Mouse (Mus musculus): ENCODE results near the gene Pcca.

The Pcca gene

GRCm38 (mm10) chr14:122642432-122642831, 108.3 kb downstream of the Pcca start:
- no peak for DNase-seq (ENCODE audit: low spot score)

DNA sequence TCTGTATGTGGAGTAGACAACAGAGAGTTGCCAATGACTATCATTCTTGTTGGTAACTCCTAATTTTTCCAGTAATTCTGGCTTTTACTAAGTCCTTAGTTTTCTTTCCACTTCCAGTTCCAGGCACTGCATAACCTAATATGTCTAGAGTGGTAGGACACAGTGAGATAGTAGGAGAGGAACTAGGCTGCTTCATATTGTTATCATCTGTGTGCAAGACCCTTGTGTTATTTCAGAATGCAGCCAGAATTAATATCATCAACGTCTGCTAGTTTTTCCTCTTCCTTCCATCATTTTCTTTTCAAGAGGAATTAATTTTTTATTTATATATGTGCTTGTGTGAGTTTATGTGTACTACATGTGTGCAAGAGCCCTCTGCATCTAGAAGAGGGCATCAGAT, 114.1 kb downstream of the Pcca start:
- no peak for DNase-seq (ENCODE audit: low spot score)

GRCm38 (mm10) chr14:122649336-122649950, 115.3 kb downstream of the Pcca start:
- DNase-seq (ENCODE audit: low spot score), result no peak

DNA sequence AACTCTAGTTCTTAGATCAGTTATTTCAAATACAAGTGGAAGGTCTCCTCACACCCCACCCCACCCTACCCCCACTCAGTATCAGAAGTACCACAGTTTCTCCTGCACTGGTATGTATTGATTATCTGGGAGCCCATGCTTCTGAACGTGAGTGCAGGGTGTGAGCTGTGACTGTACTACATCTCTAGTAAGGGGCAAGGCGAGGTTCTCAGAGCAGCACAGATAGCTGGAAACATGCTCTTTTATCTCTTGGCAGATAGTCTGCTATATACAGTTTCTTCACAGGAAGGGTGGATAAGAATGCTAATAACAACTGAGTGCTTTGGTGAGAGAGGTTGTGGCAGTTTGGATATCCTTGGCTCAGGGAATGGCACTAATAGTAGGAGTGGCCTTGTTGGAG, 117.6 kb downstream of the Pcca start:
- no peak for DNase-seq (ENCODE audit: low spot score)

- no peak for DNase-seq (ENCODE audit: low spot score)
Observed at GRCm38 (mm10) chr14:122675661-122676060, 141.5 kb downstream of the Pcca start.

GRCm38 (mm10) chr14:122683645-122684044, 149.5 kb downstream of the Pcca start:
- no peak for DNase-seq (ENCODE audit: low spot score)

DNA sequence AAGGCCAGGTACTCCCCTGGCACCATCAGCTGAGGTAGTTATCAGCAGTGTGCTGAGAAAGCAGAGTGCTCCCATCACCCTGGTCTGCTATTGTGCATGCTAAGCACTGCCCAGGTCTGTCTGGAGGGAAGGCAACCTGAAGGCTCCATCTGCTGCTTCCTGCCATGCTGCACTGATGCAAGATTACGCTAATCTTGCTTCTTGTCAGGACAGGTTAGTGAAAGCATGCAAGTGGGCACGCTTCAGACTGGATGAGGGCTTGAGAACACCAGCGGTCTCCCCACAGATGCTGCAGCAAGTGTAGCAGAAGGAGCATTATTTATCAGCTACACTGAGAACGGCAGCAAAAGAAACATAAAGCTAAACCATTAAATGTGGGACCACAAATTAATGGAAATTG, 150.1 kb downstream of the Pcca start:
- no peak for DNase-seq (ENCODE audit: low spot score)

GRCm38 (mm10) chr14:122684811-122685210, 150.7 kb downstream of the Pcca start:
- no peak for DNase-seq (ENCODE audit: low spot score)

GRCm38 (mm10) chr14:122687398-122687797, 153.3 kb downstream of the Pcca start:
- DNase-seq (ENCODE audit: low spot score), result no peak

DNA sequence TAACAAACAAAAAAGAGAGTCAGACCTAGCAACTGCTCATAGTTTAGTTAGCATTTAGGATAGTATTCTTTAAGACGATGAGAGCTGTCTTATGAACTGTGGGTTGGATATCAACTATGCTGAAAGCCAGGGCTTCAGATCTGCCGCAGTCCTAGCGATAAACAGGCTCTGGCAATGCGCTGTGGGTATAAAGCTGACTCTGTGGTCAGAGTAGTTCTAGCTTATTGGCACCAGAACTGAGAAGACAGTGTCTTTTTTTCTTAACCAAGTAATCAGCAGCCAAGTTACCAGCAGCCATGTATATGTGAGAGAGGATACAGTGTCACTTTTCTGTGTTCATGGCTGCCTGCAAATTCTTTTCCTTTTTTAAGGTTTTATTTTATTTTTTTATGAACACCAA, 154.3 kb downstream of the Pcca start:
- no peak for DNase-seq (ENCODE audit: low spot score)

DNA sequence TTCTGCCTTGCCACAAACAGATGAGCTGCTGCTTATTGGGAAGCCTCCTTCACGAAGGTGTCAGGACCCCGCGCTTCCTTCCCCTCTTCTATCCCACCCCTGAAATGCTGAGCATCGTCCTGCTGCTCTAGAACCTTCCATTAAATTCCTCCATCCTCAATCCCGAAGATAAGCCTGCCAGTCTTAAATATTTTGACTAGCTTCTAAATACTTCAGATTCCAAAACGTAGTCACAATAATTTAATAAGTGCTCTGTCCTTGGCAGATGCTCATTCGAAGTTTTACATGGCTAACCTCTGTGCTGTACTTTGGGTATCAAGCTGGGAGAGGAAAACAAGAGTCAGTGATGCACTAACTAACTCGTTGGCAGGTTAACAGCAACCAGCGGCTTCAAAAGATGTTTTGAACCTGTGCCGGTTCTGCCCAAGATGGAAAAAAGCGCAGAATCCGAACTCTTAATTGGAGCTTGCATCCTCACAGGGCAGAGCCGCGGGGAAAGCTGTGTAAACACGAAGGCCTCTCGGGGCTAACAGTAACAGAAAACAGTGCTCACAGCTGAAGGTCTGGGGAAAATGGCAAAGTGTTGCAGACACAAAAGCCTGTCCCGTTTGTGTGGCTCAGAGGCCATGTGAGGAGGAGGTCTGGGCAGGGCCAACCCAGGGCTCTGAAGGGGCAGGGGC, 155.2 kb downstream of the Pcca start:
- no peak for DNase-seq (ENCODE audit: low spot score)

GRCm38 (mm10) chr14:122691555-122691954, 157.4 kb downstream of the Pcca start:
- no peak for DNase-seq (ENCODE audit: low spot score)

- no peak for DNase-seq (ENCODE audit: low spot score)
Observed at GRCm38 (mm10) chr14:122700333-122700732, 166.2 kb downstream of the Pcca start.

DNA sequence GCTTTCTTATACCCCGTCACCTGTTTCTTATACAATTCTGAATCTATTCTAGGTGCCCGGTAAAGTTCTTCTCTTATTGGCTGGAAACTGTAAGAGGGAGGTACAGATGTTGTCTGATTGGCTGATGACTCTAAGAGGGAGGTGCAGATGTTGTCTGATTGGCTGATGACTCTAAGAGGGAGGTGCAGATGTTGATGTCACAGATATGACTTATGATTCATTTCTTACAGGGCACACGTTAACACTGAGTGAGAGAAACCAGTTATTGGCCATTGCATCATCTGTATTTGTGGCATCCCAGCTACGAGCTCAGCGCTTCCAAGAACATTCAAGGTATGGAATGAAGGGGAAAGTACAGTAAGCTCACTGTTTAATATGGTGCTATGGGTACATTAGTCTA, 179.7 kb downstream of the Pcca start:
- DNase-seq (ENCODE audit: low spot score), result no peak

- DNase-seq (ENCODE audit: low spot score), result no peak
Observed at GRCm38 (mm10) chr14:122714911-122715310, 180.8 kb downstream of the Pcca start.

DNA sequence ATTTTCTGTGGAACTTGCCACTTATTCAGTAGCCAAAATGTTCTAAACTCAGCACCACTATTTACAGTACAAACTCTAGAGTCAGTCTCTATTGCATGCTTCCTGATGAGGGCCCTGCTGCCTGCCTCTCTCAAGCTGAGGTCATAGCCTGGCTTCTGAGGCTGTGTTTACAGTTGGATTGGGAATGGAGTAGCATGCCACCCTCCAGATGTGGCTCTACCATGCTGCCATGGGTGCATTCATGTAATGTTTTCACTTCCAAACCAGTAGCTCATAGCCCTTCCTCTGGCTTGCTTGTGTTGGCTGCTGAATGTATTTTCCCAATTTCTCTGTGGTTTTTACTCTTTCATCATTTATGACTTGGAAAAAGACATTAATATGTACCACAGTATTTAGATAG, 181.9 kb downstream of the Pcca start:
- DNase-seq (ENCODE audit: low spot score), result no peak

DNA sequence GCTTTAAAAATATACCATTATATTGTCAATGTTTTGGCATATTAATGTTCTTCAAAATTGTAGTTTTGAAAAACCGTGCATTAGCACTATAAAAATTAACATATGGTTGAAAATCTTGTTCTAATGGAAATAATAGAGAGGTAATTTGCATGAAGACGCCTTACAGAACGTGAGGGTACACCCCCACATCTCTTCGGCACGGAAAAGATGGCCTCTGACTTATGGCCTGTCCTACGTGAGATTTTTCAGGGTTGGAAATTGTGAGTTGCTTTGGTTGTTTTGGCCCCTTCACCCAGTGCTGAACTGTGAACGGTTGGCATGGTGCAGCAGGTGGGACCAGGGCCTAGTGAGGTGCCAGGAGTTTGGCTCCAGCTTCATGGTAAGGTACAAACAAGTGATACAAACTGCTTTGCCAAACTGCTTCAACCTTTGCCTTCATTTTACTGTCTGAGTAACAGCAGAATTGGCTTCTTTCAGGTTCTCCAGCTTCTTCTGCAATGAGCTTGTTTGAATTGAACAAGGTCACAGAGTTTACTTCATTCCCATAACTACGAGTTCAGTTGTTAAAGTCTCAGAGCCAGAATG, 185.5 kb downstream of the Pcca start:
- no peak for DNase-seq (ENCODE audit: low spot score)

DNA sequence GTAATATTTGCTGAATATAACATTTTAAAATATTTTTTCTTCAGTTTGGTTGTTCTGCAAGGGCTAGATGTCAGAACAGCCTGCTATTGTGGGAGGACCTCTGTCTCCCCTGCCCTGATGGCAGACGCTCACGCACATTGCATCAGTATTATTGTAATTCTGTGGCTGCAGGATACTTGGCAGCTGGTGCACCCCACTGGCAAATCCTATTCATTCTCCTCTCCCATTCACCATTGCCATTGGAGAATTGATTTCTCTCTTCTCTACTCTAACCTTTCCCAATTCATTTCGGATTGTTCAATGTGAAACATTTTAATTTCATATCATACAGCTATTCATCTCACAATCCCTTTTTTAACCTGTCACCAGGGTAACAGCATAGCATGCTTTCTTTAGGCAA, 186.9 kb downstream of the Pcca start:
- DNase-seq (ENCODE audit: low spot score), result no peak

GRCm38 (mm10) chr14:122721750-122722149, 187.6 kb downstream of the Pcca start:
- no peak for DNase-seq (ENCODE audit: low spot score)

DNA sequence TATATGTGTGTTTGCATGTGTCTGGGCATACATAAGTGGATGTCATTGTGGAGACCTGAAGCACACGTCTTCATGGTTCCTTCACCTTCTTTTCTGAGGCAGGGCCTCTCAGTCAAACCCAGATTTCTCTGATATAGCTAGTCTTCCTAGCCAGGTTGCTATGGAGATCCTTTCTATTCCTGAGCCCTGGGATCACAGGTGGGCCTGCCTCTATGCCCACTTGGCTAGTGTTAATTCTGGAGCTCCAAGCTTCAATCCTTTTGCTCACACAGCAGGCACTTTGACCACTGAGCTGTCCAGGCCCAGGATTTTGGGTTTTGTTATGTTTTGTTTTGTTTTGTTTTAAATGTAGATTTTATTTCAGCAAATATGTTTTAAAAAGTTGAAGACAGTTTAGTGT, 192.3 kb downstream of the Pcca start:
- no peak for DNase-seq (ENCODE audit: low spot score)

DNA sequence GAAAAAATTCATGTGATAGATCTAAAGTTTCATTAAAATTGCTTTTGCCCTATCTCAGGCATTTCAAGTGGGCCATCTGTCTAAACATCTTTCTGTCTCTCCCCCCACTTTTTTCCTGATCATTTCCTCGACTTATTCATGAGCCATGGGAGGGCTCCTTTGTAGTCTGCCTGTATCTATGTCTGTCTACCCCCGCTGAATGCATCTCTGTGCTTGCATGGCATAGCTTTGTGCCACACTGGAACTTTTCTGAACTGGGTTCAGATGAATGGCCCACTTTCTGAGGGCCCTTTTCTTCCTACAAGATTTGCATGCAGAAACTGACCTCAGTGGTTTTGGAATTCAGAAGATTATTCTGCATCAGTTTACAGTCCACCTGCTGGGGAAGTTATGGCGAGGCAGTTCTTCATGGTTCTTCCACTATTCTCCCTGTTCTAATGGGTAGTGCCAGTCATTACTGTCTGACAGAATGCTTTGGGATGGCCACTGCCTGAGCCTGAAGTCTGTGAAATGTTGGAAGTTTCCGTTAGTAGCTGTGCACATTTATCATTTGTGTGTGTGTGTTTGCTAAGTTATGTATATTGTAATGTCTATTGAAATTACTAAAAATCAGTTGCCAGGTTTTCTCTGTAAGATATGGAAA, 195.4 kb downstream of the Pcca start:
- no peak for DNase-seq (ENCODE audit: low spot score)

DNA sequence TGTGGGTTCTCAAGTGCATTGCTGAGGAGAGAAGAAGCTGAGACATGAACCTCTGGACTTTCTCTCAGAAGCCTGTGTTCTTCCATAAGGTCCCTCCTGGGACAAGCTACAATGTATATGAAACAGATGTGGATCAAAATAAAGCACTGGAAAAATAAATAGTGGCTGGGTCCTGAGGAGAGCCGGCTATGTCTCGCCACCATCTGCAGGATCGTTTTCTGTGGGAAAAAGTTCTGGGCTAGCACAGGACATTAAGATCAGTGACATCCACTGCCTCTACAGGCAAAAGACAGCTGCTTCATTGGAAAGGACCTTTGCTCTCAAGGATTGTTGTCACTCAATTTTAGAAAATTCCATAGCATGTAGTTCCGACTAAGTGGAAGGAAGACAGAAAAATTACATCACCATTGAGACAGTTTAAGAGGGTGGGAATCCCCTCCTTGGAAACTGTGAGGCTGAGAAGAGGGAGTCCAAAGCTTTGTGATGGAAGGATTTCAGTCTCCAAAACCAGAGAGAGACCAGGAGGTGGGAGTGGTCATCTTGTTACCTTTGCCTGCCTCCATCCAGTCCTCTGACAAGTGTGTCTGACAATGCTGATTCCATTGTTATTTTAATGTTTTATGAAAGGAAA, 196.9 kb downstream of the Pcca start:
- no peak for DNase-seq (ENCODE audit: low spot score)

DNA sequence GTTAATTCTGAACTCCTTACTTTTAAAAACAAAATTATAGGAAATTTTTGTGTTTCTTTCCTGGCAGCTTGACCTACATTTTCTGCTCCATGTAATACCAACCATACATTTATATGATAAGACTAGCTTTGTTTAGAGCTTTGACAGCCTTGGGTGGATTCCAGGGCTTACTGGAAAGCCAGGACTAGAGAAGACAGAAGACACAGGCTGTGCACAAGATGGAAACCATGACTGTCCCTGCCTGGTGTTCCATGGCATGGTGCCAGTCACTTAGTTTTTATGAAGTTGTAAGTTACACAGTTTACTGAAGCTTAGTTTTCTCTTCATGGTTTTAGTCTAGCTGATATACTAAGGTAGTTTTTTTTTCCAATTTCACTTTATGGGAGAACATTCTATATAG, 202.7 kb downstream of the Pcca start:
- no peak for DNase-seq (ENCODE audit: low spot score)
